Mouse (Mus musculus) thymus, postnatal 10 days (tissue): ENCODE measurements at regions not wholly inside any gene's neighbourhood (a gene's known extent, or its start where the extent isn't known, plus 50 kb on each side); places are given as distances from the start of the nearest gene placed in this dataset.

Source experiments
- DNase-seq, 2 experiments: peaks; one replicate each; pipeline ENCODE4 v3.0.0; 2021; ENCODE audit warnings: low spot score in 2 of 2

DNA sequence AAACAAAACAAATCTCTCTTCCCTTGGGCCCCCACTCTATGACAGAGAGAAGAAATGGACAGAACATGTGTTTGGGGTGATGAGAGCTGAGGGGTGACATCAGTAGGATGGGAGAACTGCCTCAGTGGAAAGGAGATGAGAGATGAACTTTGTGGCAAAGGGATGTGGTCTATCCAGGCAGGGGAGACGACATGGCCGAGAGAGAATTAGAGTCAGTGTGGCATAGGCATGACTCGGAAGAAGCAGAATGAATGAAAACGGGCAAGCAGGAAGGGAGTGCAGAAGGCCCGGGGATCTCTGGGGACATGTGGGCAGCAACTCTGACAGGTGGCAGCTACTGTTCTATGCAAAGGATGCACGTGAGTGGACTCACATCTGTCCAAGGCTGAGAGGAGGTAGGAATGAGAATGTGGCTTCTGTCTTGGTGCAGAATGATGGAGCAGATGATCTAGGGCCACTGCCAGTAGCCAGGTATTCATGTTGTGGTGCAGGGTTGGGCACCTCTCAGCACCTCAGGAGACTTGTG, 113.4 kb downstream of the Ets2 start:
- DNase-seq, result no peak

DNA sequence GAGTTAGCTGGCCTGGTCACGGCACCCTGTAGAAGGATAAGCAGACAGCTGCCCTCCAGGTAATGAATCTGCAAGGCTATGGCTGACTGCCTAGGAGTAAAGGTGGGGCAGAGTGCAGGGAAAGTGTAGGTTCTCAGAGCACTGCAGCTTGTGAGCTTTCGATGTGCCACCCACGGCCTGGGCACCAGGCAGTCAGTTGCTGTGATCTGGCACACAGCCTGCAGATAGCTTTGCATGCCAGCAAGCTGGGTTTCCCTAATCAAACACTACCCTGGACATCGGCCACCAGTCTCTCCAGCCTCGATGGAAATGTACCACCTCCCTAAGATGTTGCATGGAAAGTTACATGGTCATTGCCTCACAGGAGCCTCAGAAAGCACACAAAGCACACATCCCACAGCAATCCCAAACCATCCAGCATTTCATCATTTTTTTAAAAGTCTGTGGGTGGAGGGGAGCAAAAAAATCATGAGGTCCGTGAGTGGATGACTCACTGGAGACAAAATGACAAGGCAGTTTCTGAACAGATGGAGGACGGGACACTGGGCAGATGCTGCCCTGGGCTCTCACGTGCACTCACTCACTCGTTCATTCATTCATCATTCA, 112.7 kb downstream of the Ets2 start:
- no peak for DNase-seq

DNA sequence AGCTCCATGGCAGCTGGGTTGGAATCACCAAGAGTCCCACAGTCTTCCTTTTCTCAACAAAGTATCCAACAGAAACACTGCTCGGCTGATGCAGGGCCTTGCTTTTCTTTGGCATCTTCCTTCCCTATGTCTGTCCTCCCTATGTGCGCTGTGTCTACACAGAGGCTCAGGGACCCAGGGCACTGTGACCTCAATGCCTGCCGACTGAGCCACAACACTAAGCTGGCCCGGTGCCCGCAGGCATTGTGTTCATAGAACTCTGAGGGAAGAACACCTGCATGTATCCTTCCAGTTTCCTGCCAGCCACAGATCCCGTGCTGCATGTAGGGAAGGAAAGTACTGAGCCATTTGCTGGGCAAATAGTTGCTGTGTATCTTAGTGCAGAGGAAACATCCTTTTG, 109.2 kb downstream of the Ets2 start:
- peak; percentile 63 to 68 for DNase-seq

DNA sequence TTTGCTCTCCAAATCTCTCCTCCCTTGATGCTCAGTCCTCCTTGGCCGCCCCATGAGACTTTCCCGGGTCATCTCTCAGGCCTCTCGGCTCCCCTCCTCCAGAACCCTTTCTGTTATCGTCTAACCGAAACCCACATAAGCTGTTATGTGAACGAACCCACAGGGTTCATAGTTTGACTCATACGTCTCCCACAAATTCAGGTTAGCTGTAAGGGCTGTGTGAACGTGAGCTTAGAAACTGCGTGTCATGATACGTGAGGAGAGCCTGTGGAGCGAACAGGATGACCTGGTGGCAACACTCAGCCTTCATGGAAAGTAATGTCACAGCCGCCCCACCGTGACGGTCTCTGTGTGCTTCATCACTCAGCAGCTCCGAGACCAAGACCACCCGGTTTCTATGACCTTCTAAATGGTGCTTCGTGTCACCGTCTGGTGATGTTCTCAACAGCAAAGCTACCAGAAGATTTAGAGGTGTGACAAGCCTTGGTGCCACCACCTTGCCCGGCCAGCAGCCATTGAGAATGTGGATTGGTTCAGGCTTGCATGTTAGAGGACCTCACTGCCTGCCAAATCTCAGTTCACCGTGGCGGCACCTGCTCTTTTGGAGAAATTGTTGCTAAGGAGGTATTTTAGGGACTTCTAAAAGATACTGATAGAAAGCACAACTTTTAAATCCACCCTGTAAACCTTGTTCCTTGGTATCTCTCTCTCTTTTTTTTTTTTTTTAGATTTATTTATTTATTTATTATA, 107.4 kb downstream of the Ets2 start:
- no peak for DNase-seq

DNA sequence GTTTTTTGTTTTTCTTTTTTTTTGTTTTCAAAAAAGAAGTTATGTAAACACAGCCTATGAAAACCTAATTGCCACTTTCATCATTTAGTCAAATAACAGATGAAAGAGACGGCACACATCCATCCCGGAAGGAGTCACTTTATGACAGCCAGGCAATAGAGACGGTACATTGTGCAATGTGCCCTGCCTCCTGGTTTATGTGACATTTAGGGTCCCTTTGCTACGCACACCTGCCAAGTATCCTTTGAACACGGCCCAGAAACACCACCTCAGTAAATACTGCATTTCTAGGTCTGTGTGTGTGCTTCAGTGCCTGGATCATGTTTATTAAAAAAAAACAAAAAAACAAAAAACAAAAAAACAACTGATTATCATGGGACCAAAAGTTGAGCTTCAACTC, 104.6 kb downstream of the Ets2 start:
- DNase-seq, result peak; percentile 47 to 51

DNA sequence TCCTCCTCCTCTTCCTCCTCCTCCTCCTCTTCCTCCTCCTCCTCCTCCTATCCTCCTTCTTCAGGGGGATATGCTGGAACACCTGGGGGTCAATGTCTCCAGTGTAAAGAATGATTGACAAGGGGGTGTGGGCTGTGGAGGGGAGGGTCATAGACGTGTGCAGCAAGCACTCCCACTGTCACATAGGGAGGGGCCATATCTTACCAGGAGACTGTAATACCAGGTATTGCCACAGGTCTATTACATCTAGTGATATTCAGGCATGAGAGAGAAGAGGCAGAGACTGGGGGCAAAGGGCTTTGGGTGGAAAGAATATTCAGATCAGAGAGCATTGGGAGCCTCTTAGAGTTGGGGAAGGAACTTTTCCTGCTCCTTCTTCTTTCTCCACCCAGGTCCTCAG, 102.3 kb downstream of the Ets2 start:
- no peak for DNase-seq

DNA sequence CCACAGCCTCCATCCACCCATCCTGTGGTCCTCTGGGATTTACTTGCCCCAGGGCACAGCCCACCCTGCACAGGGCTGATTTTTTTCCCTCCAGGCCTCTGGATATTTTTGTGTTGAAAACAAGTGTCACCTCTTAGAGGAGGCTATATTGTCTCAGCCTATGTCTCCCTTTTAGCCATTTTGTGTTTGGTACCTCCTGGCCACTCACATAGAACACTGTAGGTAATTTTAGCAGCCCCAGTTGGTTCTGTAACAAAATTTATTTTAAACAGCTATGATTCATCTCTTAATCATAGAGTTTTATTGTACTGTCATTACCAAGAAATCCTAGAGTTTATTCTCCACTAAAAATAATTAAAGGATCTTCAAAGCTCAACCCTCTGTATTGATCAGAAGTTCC, 100.8 kb downstream of the Ets2 start:
- DNase-seq, result no peak

DNA sequence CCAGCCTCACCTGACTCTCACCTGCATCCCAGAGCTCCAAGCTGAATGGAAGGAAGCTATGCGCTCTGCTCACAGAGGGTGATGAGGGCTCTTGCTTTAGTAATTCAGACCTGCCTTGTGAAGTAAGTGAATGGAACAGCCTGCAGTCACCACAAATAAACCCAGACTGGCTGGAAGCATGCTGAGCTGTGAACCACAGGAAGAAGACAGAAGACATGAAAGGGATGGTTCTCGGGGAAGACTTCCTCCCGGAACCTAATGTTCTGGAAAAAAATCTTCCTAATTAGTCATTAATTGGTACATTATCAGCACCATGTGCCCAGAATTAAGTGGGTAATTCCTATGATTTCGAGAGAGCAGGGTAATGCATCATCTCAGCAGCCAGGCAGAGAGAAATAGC, 100.3 kb downstream of the Ets2 start:
- no peak for DNase-seq

DNA sequence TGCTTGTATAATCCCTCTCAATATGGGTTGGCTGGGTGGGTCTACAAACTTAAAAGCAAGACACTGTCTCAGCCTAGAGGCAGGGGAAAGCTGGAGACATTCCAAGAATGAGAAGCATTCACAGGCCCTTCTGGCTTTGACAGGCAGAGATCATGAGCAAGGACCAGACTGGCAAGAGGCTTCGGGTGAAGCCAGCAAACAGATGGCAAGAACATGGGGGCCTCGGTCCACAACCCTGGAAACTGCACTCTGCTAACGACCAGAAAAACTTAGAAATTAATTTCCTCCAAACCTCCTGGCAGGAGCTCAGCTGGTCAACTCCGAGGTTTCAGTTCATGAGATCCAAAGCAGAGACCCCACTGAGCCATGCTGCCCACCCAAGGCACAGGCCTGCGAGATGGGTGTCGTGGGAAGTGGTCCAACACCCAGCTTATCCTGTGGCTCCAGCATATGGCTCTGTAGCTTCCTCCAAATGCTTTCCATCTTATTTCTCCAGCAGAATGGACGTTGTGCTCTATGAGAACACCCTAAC, 99.1 kb downstream of the Ets2 start:
- no peak for DNase-seq

DNA sequence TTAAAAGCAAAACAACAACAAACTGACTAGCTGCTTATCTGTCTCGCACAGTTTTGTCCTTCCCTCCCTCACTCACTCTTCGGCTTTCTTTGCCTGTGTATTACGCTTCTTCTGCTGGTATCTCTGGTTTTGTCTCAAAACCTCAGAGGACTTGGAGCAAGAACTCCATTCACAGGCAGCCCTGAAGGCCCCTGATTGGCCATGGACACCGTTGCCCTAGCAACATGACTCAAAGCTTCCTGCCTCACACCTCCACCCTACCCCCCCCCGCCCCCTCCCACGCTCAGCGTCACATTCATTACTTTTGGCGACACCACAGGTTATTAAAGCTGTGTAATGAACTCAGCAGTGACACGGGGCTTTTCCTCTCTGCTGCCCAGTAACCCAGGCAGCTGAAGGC, 96.7 kb downstream of the Ets2 start:
- peak; percentile 49 to 55 for DNase-seq

DNA sequence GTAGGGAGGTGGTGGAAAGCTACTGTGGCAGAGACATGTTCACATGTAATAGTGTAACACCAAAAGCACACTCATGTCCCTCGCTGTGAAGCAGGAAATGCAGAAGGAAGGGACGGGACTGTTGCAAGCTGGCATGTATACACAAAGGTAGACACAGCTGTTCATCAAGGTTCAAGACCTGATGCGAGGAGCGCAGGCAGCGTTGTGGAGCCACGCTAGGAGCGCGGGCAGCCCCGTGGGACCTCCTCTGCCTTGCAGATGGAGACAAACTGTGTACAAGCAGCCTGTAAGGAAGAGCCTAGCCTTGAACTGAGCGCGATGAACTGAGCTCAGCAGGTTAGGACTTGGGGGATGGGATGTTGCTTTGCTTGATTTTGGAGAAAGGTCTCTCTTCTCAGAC, 96.2 kb downstream of the Ets2 start:
- peak; percentile 53 to 62 for DNase-seq

DNA sequence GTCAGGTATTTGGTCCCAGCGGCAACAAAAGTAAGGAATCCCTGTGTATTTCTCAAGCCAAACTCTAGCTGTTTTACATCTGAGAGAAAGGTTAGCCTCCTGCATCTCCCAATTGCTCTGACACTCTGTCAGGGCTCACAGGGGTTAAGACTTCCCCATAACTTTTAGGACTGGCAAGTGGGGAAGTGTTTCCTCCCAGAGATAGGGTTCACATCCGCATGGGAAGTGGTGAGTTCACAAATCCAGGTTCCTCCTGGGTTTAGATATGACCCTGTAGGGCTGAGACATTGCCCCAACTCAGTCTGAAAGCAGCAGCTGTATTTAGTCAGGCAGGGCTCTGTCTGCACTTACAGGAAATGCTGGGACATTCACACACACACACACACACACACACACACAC, 95.3 kb downstream of the Ets2 start:
- DNase-seq, result no peak

DNA sequence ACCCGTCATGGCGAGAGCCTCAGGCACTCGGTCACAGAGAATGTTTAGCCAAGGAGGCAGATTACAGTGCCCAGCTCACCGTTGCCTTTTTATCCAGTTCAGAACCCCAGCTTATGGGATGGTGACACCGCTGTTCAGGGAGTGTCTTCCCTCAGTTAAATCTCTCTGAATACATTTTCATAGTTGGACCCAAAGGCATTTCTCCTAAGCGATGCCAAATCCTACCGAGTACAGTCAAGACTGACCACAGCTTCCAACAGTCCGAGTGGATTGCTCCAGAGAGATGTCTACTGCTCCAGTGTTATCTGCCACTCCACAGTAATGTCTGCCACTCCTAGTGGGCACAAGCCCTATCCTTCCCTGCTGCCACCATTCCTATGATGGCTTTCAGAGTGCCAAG, 93.0 kb downstream of the Ets2 start:
- no peak for DNase-seq

DNA sequence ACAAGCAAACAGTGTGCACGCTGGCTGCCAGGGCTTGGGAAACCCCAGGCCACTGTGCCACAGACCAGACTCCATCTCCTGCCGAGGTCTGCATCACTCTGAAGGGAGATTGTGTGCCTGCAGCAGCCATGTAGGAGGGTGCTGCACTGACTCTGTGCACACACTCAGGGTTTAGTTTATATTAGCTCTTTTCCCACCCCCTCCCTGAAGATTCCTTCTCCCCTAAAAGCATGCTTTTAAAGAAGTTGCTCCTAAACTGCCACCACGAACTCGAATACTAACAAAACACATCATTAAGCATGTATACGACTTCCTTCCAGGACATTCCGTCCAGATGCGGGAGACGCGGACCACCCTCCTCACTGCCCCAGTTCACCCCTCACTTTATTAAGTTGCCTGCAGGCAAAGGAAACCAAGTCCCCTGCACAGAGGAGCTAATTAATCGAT, 92.4 kb downstream of the Ets2 start:
- DNase-seq, result no peak

DNA sequence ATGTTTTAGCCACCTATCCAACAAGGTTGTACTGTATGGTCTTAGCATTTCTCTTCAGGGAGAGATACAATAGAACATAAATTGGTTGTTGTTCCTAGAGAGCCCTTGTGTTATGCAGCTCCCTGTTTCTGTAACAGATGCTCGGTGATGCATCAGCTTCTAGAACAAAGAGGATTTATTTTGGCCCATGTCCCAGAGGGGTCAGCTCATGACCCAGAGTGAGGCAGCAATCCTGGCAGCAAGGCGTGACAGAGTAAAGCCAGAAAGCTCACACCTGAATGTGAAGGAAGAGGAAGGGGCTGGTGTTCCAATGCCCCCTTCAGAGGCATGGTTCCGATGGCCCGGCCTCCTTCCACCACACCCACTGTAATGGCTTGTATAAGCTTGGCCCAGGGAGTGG, 88.8 kb downstream of the Ets2 start:
- DNase-seq, result no peak

DNA sequence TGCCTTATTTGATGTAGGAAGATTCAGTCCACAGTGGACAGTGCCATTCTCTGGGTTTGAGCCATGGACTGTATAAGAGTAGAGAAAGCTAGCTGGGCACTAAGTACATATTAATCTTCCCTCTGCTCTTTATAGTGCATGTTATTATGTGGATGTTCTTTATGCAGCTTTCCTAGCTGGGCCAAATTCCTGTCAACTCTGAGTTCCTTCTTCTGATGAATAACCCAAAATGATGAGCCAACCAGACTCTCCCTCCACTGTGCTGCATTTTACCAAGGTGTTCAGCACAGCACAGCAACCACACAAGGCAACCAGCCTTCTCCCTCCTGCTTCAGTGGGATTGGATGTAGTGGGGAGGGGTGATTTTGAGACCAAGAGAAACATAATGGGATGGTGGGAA, 87.7 kb downstream of the Ets2 start:
- no peak for DNase-seq

DNA sequence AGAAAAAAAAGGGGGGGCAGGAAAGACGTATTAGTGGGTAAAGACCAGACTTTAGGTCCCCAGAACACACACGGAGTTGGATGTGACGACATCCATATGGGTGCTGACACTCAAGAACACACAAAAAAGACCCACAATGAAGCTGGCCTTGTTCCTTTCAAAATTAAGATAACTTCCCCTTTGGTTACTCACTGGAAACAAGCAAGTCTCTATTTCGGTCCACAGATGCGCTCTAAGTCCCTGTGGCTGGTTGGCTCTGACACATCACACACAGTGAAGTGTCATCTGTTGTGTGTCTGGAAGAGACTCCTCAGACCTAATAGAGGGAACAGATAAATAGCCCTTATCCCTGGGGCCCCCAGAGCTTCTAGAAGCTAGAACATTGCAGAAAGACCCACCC, 79.8 kb downstream of the Ets2 start:
- no peak for DNase-seq

DNA sequence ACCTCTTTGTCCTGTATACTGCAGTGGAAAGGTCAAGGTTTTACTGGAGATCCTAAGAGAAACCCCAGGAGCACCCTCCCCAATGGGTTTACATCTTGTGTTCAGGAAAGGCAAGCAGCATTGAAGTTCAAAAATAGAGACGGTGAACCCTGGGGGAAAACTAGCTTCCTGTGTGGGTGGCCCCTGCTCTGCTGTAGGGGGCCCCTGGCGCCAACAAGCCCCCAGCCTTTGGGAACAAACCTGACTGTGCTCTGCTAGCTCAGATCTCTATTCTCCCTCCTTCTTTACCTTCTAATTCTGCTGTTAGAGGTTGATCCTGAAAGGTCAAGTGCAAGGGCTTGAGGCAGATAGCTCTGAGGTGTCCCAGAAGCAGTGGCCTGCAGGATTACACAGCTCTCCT, 78.6 kb downstream of the Ets2 start:
- DNase-seq, result peak in 1 of 2 experiments; percentile 58

DNA sequence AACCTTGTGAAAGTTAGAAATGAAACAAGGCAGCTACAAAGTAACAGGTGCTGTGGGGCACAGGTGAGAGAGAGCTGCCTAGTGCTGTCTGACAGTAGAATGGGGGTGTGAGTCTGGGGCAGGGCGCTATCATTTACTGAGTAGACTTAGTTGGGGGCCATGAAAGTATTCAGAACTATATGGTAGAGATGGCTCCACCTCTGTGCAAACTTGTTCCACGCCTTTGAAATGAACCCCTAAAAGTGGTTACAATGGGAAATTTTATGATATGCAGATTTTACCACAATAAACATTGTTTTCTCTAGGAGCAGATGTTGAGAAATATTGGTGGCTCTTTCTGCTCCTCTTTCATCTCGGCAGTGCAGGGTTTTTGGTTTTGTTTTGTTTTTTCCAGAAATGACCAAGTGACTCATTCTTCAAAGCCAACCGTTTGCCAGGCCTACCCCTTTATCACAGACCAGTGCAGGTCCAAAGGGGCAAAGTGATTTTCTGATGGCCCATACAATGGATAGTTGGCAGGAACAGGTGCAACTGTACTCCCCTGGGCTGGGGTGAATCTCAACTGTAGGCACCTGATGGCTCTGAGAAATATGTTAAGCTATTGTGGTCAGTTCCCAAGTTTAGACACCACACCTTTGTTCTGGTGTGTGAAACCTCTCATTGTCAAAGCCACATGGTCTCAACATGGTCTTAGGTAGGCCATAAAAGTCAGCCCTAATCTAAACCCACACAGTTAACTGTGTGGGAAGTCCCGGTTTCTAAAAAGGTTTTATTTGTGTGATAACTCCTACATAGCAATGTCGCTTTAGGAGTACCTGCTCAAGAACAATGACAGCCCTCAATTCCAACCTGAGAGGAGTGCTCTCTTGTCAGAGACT, 77.2 kb downstream of the Ets2 start:
- DNase-seq, result peak; percentile 50 to 55

DNA sequence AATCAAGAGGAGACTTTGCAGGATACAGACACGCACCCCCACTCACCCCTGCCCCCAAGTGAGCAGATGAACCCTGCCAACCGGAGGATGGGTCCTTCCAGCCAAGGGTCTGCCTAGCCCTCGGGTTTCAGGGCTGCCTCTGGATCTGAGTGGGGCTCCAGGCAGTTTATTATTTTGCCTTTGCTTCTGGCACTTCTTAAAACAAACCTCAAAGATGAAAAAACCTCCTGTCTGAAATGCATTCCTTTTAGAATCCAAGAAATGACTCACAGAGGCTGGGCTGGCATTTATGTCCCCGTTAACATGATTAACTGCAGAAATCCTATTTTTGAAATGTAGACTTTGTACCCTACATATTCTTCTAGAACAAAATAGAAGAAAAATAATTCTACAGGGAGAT, 76.3 kb downstream of the Ets2 start:
- DNase-seq, result no peak

DNA sequence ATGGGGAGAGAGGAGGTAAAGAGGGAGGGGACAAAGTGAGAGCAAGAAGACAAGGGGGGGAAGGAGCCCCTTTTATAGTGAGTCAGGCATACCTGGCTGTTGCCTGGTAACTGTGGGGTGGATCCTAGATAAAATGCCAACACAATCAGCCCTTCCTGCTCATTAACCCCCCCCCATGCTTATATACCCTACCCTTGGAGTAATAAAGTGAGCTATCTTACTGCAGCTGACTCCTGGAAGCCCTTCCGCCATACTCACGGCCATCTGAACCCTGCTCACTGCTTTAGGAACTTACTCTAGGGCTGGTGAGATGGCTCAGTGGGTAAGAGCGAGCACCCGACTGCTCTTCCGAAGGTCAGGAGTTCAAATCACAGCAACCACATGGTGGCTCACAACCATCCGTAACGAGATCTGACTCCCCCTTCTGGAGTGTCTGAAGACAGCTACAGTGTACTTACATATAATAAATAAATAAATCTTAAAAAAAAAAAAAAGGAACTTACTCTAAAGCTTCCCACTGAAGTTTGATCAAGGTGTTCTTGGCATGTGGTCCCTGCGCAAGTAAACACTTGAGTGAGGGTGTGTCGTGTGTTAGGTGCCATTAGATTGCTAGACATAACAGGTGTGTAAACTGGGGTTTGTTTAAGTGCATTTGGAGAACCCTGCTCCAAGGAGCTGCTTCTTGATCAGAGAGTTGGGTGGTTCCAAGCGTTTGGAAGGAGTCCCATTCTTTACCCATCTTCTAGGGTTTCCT, 74.9 kb downstream of the Ets2 start:
- no peak for DNase-seq

DNA sequence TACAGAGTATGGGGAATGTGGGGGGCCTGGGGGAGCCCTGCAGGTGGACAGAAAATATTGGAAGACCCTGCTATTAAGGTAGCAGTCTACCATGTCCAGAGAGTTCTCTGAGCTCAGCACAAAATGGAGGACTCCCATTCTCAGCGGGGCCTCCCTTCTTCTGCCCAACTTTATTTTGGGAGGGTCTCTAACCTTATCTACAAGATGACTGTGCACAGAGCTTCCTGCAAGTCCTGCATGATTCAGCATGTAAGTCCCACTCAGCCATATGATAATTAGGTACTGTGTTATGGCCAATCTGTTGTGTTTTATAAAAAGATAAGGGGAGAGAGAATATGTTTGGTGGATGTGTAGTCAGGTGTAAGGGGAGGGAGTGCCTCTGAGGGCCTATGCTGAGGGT, 74.1 kb downstream of the Ets2 start:
- no peak for DNase-seq
